Mouse (Mus musculus) cerebellum, adult 9-10 months (tissue): ENCODE measurements at regions not wholly inside any gene's neighbourhood (a gene's known extent, or its start where the extent isn't known, plus 50 kb on each side); places are given as distances from the start of the nearest gene placed in this dataset.
A peak's percentile ranks its signal among the peaks of the same experiment; 100 is the strongest.

Experiments used
- DNase-seq: peaks from one replicate; pipeline ENCODE4 v3.0.0; 2022

DNA sequence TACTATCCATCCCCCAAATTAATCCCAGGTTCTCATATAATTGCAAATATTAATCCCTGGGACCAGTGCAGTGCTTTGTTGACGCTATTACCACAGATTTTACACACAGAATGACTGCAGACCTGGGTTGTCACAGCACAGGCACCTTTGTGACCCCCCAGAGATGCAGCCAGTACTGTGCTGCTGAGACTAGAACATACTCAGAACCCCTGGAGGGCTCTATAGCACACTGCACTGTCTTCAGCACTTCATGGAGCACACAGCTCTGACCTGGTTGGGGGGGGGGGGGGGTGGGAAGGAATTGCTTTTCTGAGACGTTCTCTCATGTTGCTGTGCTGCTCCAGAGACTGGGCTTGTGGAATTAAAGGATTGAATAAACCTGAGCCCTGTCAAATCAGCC, 154.9 kb upstream of the Gm34302 start:
- no peak for DNase-seq

DNA sequence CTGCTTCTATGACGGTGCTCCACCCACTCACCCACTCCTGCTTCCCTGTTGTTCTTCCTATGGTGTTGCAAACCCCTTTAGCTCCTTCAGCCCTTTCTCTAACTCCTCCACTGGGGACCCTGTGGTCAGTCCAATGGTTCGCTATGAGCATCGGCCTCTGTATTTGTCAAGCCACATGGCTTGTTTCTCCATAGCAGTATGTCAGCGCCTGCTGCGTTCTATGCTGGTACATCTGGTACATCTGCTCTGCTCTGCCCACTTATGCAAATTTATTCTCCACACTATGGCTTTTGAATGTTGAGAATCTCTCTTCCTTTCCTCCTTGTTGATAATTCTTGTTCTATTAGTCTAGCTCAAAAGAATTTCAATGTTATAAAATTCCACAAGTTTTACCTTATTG, 154.2 kb upstream of the Gm34302 start:
- DNase-seq: no peak

DNA sequence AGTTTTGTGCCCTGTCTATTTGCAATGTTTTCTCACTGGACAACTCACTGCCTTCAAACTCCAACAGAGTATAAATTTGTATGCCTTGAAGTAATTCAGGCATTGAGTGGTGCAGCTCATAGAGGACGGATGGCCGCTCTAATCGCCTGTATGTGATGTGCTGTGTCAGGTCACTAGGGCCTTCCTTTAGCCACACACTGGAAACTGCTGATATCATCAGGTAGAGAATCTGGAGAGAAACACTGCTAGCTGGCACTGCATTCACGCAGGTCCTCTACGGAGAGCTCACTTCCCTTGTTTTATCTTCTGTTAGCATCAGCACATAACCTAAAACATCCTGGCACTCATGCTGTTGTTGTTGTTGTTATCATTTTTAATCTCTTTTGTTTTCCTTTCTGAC, 144.0 kb upstream of the Gm34302 start:
- DNase-seq: no peak

DNA sequence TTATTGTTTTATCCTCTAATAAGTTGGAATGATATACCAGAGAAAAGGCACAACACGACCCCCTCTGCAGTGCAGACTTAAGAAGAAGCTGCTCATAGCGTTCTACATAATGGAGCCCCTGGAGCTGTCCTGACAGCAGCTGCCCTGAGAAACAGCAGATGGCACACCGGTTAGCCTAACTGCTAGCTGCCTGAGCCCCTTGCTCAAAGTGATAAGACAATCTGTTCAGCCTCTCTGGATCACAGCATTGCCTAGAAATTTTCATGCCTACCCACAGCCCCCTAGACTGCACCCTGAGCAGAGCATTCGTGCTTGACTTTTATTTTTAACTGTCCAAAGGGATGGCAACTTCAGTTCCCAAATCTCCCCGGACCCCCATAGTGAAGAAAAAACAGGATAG, 132.4 kb upstream of the Gm34302 start:
- no peak for DNase-seq

DNA sequence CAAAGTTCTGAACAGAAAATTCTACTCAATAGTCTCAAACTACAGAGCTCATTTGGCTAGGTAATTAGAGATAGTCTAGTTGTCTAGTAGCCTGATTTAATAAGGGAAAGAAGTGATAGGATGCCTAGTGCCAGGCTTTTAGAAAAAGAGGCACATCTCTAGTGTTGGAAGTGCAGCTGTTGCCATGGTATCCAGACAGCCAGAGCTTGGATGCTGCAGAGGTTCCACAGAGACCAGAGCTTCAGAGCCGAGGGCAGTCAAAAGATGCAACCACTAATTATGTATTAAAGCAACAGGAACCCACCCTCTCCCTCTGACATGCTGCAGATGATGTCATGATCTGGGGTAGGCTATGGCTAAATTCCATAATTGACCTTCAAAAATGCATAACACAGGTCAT, 130.0 kb upstream of the Gm34302 start:
- DNase-seq: no peak

DNA sequence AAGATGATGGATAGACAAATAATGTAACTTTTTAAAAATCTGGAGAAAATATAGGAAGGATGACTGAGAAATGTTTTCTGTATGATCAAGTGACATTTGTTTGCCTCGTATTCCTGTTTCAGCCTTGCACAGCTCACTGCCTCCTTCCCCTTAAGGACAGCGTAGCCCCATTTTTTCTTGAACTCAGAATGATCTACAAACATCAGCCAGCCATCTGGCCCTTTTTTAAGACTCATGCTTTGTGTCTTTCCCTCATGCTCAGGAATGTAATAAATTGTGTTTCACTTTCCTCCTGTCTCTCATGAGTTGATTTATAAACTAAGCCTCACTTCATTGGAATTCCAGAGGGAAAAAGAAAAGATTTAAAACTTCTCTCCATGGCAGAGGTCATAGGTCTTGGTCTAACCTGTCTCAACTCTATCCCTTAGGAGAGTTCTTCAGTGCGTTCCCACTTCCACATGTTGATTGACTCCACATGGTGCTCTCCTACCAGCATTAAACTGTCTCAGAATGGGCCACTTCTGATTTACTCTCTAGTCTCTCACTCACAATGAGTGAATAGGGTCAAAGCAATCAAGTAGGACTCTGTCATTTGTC, 129.2 kb upstream of the Gm34302 start:
- DNase-seq: no peak

DNA sequence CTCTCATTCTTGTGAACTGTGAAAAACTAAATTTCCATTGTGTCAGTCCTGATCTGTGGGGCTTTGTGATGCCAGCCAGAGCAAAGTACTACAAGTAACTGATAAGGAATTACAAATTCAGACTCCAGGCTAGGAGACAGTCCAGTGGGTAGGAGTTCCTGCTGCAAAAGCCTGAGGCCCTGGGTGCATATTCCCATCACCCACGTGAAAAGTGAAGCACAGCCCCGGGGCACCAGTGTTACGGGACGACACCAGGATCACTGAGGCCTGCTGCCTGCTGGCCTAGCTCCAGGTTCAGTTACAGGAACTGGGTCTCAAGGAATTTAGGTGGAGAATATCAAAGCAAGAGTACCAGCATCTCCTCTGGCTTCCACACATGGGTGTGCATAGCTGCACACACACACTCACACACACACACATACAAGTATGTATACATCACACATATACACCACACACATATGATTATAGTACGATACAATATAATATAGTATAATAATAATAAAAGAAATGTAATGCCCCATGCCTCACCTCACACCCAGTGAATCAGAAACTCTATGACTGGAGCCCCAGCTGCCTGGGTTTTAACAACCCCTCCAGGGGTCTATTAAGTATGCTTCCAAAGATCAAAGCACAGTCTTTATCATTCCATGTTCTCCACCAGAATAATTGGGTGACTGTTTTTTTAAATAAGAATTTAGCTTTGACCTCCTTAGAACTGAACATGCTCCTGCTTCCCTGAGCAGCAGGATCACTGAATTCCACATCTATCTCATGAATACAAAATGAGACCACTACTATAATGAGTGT, 126.6 kb upstream of the Gm34302 start:
- DNase-seq: no peak

DNA sequence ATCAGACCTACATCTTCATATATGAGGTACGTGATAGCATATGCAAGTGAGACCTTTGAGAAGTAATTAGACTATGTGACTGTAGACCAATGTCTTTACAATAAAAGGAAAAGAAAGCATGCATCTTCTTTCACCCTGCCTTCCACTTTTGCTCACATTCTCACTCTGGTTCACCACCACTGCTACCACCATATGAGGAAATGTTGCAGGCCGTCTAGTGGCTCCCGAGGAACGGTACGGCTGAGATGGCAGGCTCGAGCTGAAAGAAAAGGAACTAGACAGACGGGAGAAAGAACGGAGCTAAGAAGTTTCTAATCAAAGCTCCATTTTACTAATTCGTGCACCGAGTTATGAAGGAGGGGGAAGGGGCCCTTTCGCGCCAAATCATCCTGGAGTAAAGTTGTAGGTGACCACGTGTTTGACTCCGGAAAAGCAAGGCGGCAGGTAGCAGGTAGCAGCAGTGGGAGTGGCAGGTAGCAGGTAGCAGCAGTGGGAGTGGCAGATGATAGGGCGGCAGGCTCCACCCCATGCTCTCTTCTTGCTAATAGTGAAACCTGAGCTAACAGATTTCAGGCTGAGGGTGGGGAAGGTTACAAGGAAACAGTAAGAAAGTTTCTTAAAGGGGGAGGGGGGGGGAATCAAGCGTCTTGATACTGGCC, 125.9 kb upstream of the Gm34302 start:
- DNase-seq: no peak

DNA sequence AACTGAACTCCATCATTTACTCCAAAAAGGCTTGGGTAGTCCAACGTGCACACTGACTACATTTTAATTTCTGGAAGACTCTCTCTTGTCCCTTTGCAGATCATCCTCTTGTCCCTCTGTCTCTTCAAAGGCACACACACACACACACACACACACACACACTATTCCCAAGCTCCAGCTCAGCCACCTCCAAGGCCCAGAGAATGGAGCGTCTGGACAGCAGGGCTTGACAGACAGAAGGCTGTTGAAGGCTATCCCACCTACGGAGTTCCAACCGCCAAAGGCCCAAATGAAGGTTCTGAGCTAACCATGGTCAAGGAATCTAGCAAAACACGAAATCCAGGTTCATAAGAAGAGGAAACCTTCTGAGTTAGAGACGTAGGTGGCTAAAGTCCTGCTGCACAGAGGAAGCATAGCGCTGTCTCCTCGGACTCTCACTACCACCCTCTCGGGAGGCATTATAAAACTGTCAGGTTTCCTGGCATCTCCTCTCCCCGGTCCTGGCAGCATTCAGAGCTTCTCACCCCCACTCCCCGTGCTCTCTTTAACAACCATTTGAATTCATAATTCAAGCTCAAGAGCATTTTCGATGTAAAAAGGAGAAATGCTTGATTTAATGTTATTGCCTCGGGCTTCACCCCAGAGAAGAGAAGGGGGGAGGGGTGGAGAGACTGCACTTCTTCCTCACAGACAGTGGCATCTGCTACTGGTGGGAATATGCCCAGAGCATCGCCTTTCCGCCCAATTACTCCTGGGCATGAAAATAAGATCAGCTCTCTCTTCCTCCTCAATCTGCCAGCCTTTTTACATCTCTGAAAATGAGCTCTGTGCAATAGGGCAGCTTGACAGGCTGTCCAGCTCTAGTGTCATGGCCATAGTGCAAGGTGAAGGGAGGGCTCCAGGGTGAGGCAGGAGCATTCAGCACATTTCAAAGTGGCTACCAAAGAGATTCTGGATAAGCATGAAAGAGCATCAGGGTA, 99.3 kb upstream of the Gm34302 start:
- DNase-seq: peak; percentile 52

DNA sequence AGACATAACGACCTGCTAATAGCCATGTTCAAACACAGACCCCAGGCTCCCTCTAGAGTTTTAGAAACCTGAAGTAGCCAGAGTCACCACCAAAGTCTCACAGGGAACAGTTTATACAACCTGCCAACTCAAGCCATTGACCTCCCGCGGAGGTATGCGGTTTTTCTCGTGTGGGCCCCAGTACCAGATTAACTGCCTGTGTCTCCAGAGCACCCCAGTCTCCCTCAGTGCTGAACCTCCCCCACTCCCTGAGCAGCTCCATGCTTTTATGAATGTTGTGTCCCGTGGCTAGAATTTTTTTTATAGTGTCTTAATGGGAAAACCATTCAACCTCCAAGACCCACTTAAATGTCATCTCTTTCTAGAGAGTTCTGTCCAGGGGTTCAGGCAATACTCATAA, 98.5 kb upstream of the Gm34302 start:
- no peak for DNase-seq

DNA sequence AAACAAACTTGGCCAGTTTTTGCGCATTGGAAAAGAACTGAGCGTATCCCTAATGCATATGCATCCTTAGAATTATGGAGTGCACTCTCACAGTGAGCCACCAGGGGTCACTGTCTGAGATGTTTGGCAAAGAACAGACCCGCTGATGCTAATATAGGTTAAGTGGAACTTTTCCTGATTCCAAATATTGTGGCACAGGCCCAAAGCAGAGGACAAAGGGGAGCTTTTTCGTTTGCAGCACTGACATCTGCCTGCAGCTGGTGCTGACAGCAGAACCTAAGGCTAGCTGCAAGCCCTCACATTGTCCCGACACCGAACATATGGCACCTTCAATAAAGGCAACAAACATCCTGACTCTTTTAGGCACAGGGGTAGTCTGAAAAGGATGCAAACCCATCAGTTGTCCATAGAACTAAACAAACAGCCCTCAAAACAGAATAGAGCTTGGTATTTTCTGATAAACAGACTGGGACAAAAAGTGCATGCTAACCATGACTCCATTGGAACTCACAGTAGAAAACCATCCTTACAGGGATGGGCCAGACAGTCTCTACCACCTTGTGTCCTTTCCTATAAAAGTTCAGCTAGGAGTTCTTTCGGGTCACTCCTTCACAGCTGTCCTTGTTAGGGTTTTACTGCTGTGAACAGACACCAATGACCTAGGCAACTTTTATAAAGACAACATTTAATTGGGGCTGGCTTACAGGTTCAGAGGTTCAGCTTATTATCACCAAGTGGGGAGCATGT, 87.1 kb upstream of the Gm34302 start:
- DNase-seq: peak; percentile 61

DNA sequence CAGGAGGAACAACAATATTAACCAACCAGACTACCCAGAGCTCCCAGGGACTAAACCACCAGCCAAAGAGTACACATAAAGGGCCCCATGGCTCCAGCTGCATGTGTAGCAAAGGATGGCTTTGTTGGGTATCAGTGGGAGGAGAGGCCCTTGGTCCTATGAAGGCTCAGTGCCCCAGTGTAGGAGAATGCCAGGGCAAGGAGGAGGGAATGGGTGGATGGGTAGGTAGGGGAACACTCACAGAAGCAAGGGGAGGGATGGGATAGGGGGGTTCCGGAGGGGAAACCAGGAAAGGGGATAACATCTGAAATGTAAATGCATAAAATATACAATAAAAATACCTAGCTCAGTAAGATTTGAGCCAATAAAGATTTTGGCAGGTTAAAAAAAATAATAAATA, 86.4 kb upstream of the Gm34302 start:
- DNase-seq: no peak

DNA sequence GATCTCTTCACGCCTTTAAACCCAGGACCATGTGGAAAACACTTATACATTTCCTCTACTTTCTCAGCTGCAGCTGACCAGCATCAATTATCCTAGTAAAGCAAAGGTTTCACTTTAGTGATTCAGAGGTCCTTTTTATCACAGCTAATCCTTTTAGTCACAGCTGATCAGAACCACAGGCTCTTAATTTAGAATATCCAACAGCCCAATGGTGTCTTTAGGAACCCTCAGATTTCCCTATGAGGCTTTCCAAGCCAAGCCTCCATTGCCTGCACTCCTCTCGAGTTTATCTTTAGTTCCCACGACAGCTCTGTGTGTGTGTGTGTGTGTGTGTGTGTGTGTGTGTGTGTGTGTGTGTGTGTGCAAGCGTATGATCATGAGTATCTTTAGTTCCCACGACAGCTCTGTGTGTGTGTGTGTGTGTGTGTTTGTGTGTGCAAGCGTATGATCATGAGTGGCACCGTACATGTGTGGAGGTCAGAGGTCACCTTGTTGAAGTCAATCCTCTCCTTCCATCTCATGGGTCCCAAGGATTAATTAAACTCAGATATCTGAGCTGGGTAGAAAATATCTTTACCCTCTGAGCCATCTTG, 85.4 kb upstream of the Gm34302 start:
- DNase-seq: no peak

DNA sequence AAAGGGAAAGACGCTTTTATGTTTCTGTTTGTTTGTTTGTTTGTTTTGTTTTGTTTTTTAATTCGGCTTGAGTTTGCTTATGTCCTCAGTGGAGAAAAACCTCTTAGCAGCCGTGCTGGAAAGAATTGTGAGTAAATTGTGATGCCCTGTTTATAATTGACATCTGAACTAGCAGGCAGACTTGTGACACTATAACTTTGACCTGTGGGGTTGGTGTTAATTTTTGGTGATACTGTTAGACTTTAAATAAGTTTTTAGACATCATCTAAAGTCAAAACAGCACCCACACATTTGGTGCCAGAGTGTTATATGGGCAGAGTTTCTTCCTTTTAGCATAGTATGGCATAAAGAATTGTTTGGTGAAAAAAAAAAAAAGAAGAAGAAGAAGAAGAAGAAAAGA, 84.0 kb upstream of the Gm34302 start:
- no peak for DNase-seq

DNA sequence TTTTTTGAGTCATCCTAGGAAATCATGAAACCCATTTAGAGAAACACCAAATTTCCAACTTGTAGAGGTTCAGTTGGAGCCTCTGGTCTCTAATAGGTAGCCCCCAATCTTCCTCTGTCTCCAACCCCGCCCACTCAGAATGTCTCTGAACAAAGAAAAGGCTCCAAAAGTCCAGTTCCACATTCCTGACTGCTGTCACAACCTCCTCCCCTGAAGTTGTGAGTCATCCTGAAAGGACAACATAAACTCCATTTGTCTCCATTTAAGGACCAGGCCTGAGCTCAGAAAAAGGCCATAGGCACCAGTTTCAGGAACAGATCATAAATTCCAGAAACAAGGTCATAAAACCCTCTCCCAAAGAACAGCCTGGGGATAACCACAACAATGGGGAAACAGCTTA, 79.4 kb upstream of the Gm34302 start:
- no peak for DNase-seq

DNA sequence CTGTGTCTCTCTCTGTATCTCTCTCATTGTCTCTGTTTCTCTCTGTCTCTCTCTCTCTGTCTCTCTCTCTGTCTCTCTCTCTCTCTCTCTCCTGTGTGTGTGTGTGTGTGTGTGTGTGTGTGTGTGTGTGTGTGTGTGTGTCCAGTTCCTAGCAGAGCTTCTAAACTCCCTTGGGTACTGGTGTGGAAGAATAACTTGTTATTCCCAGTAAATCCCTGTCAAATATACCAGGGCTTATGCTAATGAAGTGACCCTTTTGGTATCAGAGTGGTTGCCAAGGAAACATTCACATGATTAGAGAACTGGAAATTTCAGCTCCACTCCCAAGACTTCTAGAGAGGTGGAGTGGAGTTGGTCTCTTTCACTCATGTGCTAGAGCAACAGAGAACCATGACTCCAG, 78.9 kb upstream of the Gm34302 start:
- DNase-seq: no peak

DNA sequence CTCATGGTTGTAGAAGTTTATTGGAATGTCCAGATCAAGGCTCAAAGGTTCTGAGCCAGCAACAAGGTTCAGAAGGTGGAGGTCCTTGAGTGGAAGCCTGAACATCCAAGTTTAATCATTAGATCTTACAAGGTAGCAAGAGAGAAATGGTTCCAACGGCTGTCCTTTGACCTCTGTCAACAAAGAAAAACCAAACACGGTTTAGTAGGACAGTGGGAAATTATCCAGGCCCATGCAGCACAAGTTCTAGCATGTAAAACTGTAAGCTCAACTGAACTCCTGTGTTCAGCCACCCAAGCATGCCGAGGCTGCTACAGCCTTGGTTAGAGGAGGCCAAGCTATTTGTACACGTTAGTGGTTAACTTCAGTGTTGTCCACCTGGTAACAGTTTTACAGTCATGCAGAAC, 77.1 kb upstream of the Gm34302 start:
- DNase-seq: no peak

DNA sequence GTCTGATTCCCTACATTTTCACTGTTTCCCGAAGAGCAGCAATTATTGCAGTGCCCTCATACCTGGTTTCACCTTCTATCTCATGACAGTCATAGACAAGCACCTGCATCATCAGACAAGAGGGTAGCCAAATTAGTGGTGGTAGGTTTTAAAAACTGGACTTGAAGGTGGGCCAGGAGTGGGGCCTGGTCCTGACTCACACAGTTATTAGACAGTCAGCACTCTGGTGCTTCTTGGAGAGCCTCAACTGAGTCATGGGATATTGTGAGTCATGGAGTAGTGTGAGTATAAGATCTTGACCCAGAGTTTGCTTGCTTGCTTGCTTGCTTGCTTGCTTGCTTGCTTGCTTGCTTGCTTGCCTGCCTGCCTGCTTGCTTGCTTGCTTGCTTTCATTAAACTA, 73.1 kb upstream of the Gm34302 start:
- DNase-seq: no peak

DNA sequence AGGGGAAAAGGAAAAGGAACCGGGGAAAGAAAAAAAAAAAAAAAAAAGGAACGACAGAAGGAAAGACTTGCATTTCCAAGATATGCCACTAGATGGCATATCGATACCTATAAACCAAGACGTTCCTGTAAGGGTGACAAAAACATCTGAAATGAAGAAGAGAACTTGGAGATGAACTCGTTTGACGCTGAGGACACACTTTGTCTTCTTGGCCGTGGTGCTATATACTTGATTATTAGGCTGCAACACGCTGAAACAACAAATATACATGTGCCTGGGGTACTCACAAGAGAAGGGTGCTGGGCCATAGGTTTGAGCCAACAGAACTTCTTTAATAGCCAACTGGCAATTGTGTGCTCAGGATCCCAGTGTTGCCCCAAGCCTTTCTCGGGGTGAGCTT, 71.2 kb upstream of the Gm34302 start:
- DNase-seq: peak; percentile 39

DNA sequence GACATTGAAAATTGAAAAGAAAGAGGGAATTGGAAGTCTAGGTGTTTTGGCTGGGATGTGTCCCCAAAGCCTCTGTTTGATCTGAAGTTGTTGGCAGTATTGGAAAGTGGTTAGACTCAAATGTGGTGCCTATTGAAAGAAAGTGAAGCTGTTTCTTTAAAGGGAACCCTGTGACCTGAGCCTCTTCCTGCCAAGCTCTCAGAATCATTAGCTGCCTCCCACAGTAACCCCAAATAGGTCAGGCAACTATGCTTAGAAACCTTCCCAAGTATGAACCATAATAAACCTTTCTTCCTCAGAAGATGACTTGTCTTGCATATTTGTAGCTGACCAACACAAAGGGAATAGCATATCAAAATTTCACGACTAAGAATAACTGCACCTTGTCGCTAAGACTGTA, 69.7 kb upstream of the Gm34302 start:
- DNase-seq: no peak

DNA sequence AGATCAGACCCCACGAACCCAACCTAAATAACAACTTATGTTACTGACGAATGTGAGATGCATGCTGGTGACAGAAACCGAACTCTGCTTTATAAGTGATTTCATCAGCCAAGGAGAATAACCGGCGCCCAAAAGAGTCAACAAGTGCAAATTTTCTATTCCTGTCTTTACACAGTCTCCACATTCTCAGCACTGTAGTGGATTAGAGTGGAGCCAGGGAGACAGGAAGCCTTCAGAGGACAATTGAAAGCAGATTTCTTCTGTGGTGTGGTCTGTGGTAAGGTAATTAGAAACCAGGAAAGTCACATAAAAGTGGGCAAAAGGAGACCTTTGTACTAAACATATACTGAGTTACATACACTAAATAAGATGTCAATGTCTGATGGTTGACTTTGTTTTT, 68.0 kb upstream of the Gm34302 start:
- DNase-seq: no peak
